Mouse (Mus musculus) G1E (cell line): ENCODE results near the gene Tln2. TPM values are rescaled to one million over a fixed set of nuclear protein-coding genes. Genes with fewer than 3 reads are reported as not detected.

ENCODE experiments used
- ATAC-seq: 2 replicates; pipeline ENCODE4 v1.8.0; 2016; ENCODE audit warnings: mild to moderate bottlenecking; ENCODE audit not compliant: insufficient number of reproducible peaks, poor library complexity, low FRiP score, severe bottlenecking; ENCODE audit errors: extremely low read depth
- DNase-seq: peaks from one replicate; pipeline ENCODE4 v3.0.0; 2012; ENCODE audit warnings: low spot score
- H3K27me3 ChIP-seq: 2 replicates; pipeline ENCODE4 v1.6.1; 2012; ENCODE audit warnings: mild to moderate bottlenecking, low read length, inconsistent platforms; ENCODE audit not compliant: insufficient read depth
- H3K36me3 ChIP-seq: replicated peaks from 2 replicates; pipeline ENCODE3; 2012; ENCODE audit warnings: mild to moderate bottlenecking, inconsistent platforms
- H3K4me1 ChIP-seq: 2 replicates; pipeline ENCODE4 v1.6.1; 2012; ENCODE audit warnings: low read depth, low read length, inconsistent platforms, mixed read lengths; ENCODE audit not compliant: insufficient read depth
- H3K4me3 ChIP-seq: 2 replicates; pipeline ENCODE4 v1.5.1; 2012; ENCODE audit warnings: low read depth, mild to moderate bottlenecking, inconsistent platforms, low read length, moderate library complexity, mixed read lengths
- H3K9me3 ChIP-seq: replicated peaks from 2 replicates; pipeline ENCODE4 v1.6.1; 2012; ENCODE audit warnings: inconsistent platforms
- CTCF ChIP-seq: IDR thresholded peaks from 2 replicates; pipeline ENCODE4 v1.5.1; 2012; ENCODE audit warnings: low read depth, low read length, inconsistent platforms, mixed read lengths
- GATA1 ChIP-seq: IDR thresholded peaks from 2 replicates; pipeline ENCODE4 v1.6.1; 2012; ENCODE audit warnings: borderline replicate concordance, low read length, inconsistent platforms, mixed read lengths
- GATA2 ChIP-seq: IDR thresholded peaks from 2 replicates; pipeline ENCODE4 v1.6.1; 2012; ENCODE audit warnings: low read depth, low read length, inconsistent platforms, borderline replicate concordance
- POLR2AphosphoS5 ChIP-seq: IDR thresholded peaks from 2 replicates; pipeline ENCODE4 v1.6.1; 2012; ENCODE audit warnings: low read depth, low read length, inconsistent platforms; ENCODE audit not compliant: insufficient replicate concordance
- TAL1 ChIP-seq: conservative IDR thresholded peaks from 2 replicates; pipeline ENCODE4 v1.6.1; 2012; ENCODE audit warnings: low read depth, low read length, inconsistent platforms, mixed read lengths
- polyA plus RNA-seq: library from polyadenylated mRNA; stranded (reverse); fragments of >175 nt; gene quantifications from 2 replicates; pipeline ENCODE4 v1.2.3, GENCODE M21; 2012
- total RNA-seq, 2 experiments: library from RNA; stranded (forward) in 1 of 2; stranded (reverse) in 1 of 2; fragments of 200-1000 nt in 1 of 2; fragments of >200 nt in 1 of 2; fragmentation: Nextera tagmentation in 1 of 2; gene quantifications; 2 replicates each; pipeline ENCODE4 v1.2.3; 2014 to 2017

The Tln2 gene
- total and polyA plus RNA-seq, 3 experiments = 1.6 to 8.1 (median 2.1) TPM

GRCm38 (mm10) chr9:67429199-67429892 is 130.2 kb downstream of the Tln2 start:
- Histone ChIP-seq H3K36me3 (no peaks in the 10 kb centered on the region), H3K27me3 (peaks cover 7% of the 10 kb centered on the region), H3K4me1 (no peaks in the 10 kb centered on the region), H3K4me3 (no peak overlapping the region), H3K9me3 (no peaks in the 10 kb centered on the region)
- TF ChIP-seq POLR2AphosphoS5 (no peak), GATA1 (no peak), TAL1 (no peak), CTCF (no peak), GATA2 (no peak)
- DNase-seq = no peak
- ATAC-seq = no peak

- TF ChIP-seq TAL1 = no peak
- no peak for TF ChIP-seq CTCF
- no peak for TF ChIP-seq GATA1
- no peak for TF ChIP-seq GATA2
- no peak for TF ChIP-seq POLR2AphosphoS5
Observed at GRCm38 (mm10) chr9:67428306-67429047, 131.0 kb downstream of the Tln2 start.

GRCm38 (mm10) chr9:67426304-67426703 is 133.2 kb downstream of the Tln2 start:
- DNase-seq = no peak
- no peaks in the 10 kb centered on the region for H3K36me3 ChIP-seq
- H3K27me3 ChIP-seq = peaks cover 9% of the 10 kb centered on the region
- no peak for ATAC-seq
- no peaks in the 10 kb centered on the region for H3K4me1 ChIP-seq
- H3K9me3 ChIP-seq = no peaks in the 10 kb centered on the region
- TF ChIP-seq POLR2AphosphoS5 = no peak
- no peak for TF ChIP-seq GATA2
- no peak for TF ChIP-seq TAL1
- TF ChIP-seq GATA1 = no peak
- no peak for TF ChIP-seq CTCF
- no peak overlapping the region for H3K4me3 ChIP-seq

More at GRCm38 (mm10) chr9:67428306-67429047, 131.0 kb downstream of the Tln2 start:
- H3K36me3 ChIP-seq = no peaks in the 10 kb centered on the region
- ATAC-seq (no peak), DNase-seq (no peak)
- peaks cover 7% of the 10 kb centered on the region for H3K27me3 ChIP-seq
- H3K9me3 ChIP-seq = no peaks in the 10 kb centered on the region
- no peak overlapping the region for H3K4me3 ChIP-seq
- H3K4me1 ChIP-seq = no peaks in the 10 kb centered on the region

- Histone ChIP-seq H3K9me3 (no peaks in the 10 kb centered on the region), H3K4me3 (no peak overlapping the region), H3K4me1 (no peaks in the 10 kb centered on the region), H3K27me3 (peaks cover 16% of the 10 kb centered on the region), H3K36me3 (no peaks in the 10 kb centered on the region)
- DNase-seq (no peak), ATAC-seq (no peak)
- no peak for TF ChIP-seq GATA1
- TF ChIP-seq GATA2 = no peak
- no peak for TF ChIP-seq CTCF
- TF ChIP-seq POLR2AphosphoS5 = no peak
- no peak for TF ChIP-seq TAL1
Observed at GRCm38 (mm10) chr9:67424110-67424509, 135.4 kb downstream of the Tln2 start.

- Histone ChIP-seq H3K9me3 (no peaks in the 10 kb centered on the region), H3K36me3 (no peaks in the 10 kb centered on the region), H3K27me3 (peaks cover 12% of the 10 kb centered on the region), H3K4me3 (no peak overlapping the region), H3K4me1 (no peaks in the 10 kb centered on the region)
- TF ChIP-seq CTCF = no peak
- TF ChIP-seq TAL1 = no peak
- no peak for TF ChIP-seq GATA2
- TF ChIP-seq GATA1 = no peak
- no peak for TF ChIP-seq POLR2AphosphoS5
- no peak for ATAC-seq
- no peak for DNase-seq
Observed at GRCm38 (mm10) chr9:67418092-67418491, 141.4 kb downstream of the Tln2 start.

- TF ChIP-seq GATA2 (no peak), TAL1 (no peak), POLR2AphosphoS5 (no peak), GATA1 (no peak), CTCF (no peak)
- no peaks in the 10 kb centered on the region for H3K36me3 ChIP-seq
- H3K27me3 ChIP-seq = peaks cover 8% of the 10 kb centered on the region; the same call in 1 of the 2 replicates
Observed at GRCm38 (mm10) chr9:67410667-67411066, 148.8 kb downstream of the Tln2 start.

More at GRCm38 (mm10) chr9:67410667-67411066, 148.8 kb downstream of the Tln2 start:
- Histone ChIP-seq H3K9me3 (no peaks in the 10 kb centered on the region), H3K4me1 (no peaks in the 10 kb centered on the region), H3K4me3 (no peak overlapping the region)
- DNase-seq = no peak
- ATAC-seq = no peak
